9 mouse cellular contexts compared by ENCODE assay signal in the genomic region with DNA sequence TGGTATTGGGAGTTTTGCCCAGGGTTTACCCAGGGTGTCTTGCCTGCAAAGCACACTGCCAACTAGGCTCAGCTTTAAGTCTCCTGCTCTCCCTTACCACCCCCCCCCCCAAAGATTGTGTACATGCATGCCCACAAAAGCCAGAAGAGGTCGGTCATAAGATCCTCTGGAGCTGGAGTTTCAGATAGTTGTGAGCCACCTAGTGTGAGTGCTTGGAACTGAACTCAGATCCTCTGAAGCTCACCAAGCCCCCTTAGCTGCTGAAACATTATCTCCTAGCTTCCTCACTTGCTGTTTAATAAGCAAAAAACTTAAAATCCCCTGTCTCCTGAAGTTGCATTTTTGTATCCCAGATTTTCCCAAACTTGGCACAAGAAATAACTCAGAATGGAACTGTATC. TPM values are rescaled to one million over a fixed set of nuclear protein-coding genes. Genes with fewer than 3 reads are reported as not detected.
A peak's percentile ranks its signal among the peaks of the same experiment; 100 is the strongest.
DNase-seq lines count a peak whose midpoint lies in the region; ATAC-seq and TF ChIP-seq lines count a peak whose summit lies in the region.
"Had no signal": no experiment of that assay in that cellular context is flagged by ENCODE, and none has a peak within 500 bp of the region (broad histone marks: within the 10 kb centered on the region; RNA-seq: fewer than 3 reads in every experiment).

No protein-coding gene starts in this region.

- DNase-seq in hindbrain, embryonic 14.5 days (ENCODE audit: low spot score), result peak; percentile 56
- peak; percentile 63 for DNase-seq in CD4-positive, CD25-positive, alpha-beta regulatory T cell, adult 2 months (ENCODE audit: low read depth, low spot score)
- peak; percentile 42 for DNase-seq in adipocyte (ENCODE audit: low spot score)
- peak; percentile 61 for DNase-seq in lung, postnatal 0 days (ENCODE audit: low spot score)
- no peak for DNase-seq in right cerebral cortex, postnatal 36 days (ENCODE audit: low spot score in 2 of 2)
- no peak for DNase-seq in frontal cortex, postnatal 14 days (ENCODE audit: low spot score in 2 of 2)
- DNase-seq: layer of hippocampus, postnatal 36 days had no signal

- H3K4me2 ChIP-seq in hindbrain, embryonic 14.5 days (replicated peaks), result no peak overlapping the region
- H3K4me2 ChIP-seq in hindbrain, embryonic 16.5 days (ENCODE audit: low read length), result no peak overlapping the region
- H3K4me2 ChIP-seq in lung, postnatal 0 days (replicated peaks; ENCODE audit: low read depth, low read length), result no peak overlapping the region
- no peak overlapping the region for H3K4me2 ChIP-seq in midbrain, embryonic 15.5 days

- no peaks in the 10 kb centered on the region for H3K4me1 ChIP-seq in hindbrain, embryonic 14.5 days (replicated peaks; ENCODE audit: control insufficient read depth, insufficient read depth, low read length)
- H3K4me1 ChIP-seq in hindbrain, embryonic 16.5 days (ENCODE audit: control insufficient read depth, insufficient read depth, low read depth, low read length), result no peaks in the 10 kb centered on the region
- H3K4me1 ChIP-seq in lung, postnatal 0 days (ENCODE audit: insufficient read depth, low read depth, low read length), result no peaks in the 10 kb centered on the region
- no peaks in the 10 kb centered on the region for H3K4me1 ChIP-seq in midbrain, embryonic 15.5 days

- TF ChIP-seq CTCF in lung, postnatal 0 days (IDR thresholded peaks at IDR 0.05), result peak; percentile 70

- peaks cover 45% of the 10 kb centered on the region for H3K36me3 ChIP-seq in hindbrain, embryonic 14.5 days (replicated peaks; ENCODE audit: control insufficient read depth, insufficient read depth)
- peaks cover 12% of the 10 kb centered on the region; the same call in 1 of the 2 replicates for H3K36me3 ChIP-seq in hindbrain, embryonic 16.5 days (ENCODE audit: control insufficient read depth, insufficient read depth, low read length)
- no peaks in the 10 kb centered on the region for H3K36me3 ChIP-seq in lung, postnatal 0 days (ENCODE audit: insufficient read depth, low read length)
- peaks cover 9% of the 10 kb centered on the region; the same call in 1 of the 2 replicates for H3K36me3 ChIP-seq in midbrain, embryonic 15.5 days (replicated peaks)

- no peak for ATAC-seq in hindbrain, embryonic 14.5 days (ENCODE audit: low FRiP score)
- ATAC-seq in hindbrain, embryonic 16.5 days, result no peak
- ATAC-seq in lung, postnatal 0 days, result peak; percentile 44; the same call in 1 of the 2 replicates
- no peak for ATAC-seq in midbrain, embryonic 15.5 days (replicated peaks)

- no peak overlapping the region for H3K27ac ChIP-seq in hindbrain, embryonic 14.5 days
- no peak overlapping the region for H3K27ac ChIP-seq in hindbrain, embryonic 16.5 days (ENCODE audit: low read depth, low read length)
- no peak overlapping the region for H3K27ac ChIP-seq in lung, postnatal 0 days (ENCODE audit: low read length)
- H3K27ac ChIP-seq in midbrain, embryonic 15.5 days, result no peak overlapping the region

- TF ChIP-seq EP300 in lung, postnatal 0 days (IDR thresholded peaks at IDR 0.05), result no peak

- H3K9ac ChIP-seq in hindbrain, embryonic 14.5 days, result no peak overlapping the region
- H3K9ac ChIP-seq in hindbrain, embryonic 16.5 days (ENCODE audit: low read depth, low read length), result no peak overlapping the region
- H3K9ac ChIP-seq in lung, postnatal 0 days (replicated peaks; ENCODE audit: low read depth), result no peak overlapping the region
- H3K9ac ChIP-seq in midbrain, embryonic 15.5 days, result no peak overlapping the region

- no peaks in the 10 kb centered on the region for H3K27me3 ChIP-seq in hindbrain, embryonic 14.5 days (ENCODE audit: control insufficient read depth, insufficient read depth, low read length)
- H3K27me3 ChIP-seq in hindbrain, embryonic 16.5 days (replicated peaks; ENCODE audit: control insufficient read depth, insufficient read depth, low read length), result no peaks in the 10 kb centered on the region
- no peaks in the 10 kb centered on the region for H3K27me3 ChIP-seq in lung, postnatal 0 days (replicated peaks; ENCODE audit: insufficient read depth, low read length)
- no peaks in the 10 kb centered on the region for H3K27me3 ChIP-seq in midbrain, embryonic 15.5 days (replicated peaks)

- 0% methylated on average over 1 of the region's 1 CpGs for WGBS in hindbrain, embryonic 14.5 days
- WGBS in hindbrain, embryonic 16.5 days, result 5% methylated on average over 1 of the region's 1 CpGs
- WGBS in lung, postnatal 0 days, result 0% methylated on average over 1 of the region's 1 CpGs
- 4% methylated on average over 1 of the region's 1 CpGs for WGBS in midbrain, embryonic 15.5 days

- H3K4me3 ChIP-seq in hindbrain, embryonic 14.5 days (replicated peaks; ENCODE audit: low read length), result no peak overlapping the region
- no peak overlapping the region for H3K4me3 ChIP-seq in hindbrain, embryonic 16.5 days (ENCODE audit: low read length)
- H3K4me3 ChIP-seq in lung, postnatal 0 days (ENCODE audit: low read depth, low read length), result no peak overlapping the region
- H3K4me3 ChIP-seq in midbrain, embryonic 15.5 days, result no peak overlapping the region

- no peaks in the 10 kb centered on the region for H3K9me3 ChIP-seq in hindbrain, embryonic 14.5 days (ENCODE audit: control insufficient read depth, low read length)
- no peaks in the 10 kb centered on the region for H3K9me3 ChIP-seq in hindbrain, embryonic 16.5 days (ENCODE audit: control insufficient read depth, low read length)
- H3K9me3 ChIP-seq in lung, postnatal 0 days (ENCODE audit: low read length), result no peaks in the 10 kb centered on the region
- no peaks in the 10 kb centered on the region for H3K9me3 ChIP-seq in midbrain, embryonic 15.5 days

RNA-seq across cellular contexts. Expression of gene Plekhb1, which starts 24.6 kb away (rescaled TPM):
- polyA plus RNA-seq in hindbrain, embryonic 14.5 days (2014; fragmentation: Nextera tagmentation; extraction: Ambion mirVana), result 18.7 and 20.9 TPM in 2 replicates
- 24.8 and 28.9 TPM in 2 replicates for polyA plus RNA-seq in hindbrain, embryonic 16.5 days (2015; fragmentation: Nextera tagmentation; extraction: Ambion mirVana)
- polyA plus RNA-seq in lung, postnatal 0 days (2015; fragmentation: Nextera tagmentation; extraction: Ambion mirVana), result 44.4 and 46.0 TPM in 2 replicates
- 10.3 and 10.4 TPM in 2 replicates for polyA plus RNA-seq in midbrain, embryonic 15.5 days (2015; fragmentation: Nextera tagmentation; extraction: Ambion mirVana)

RNA-seq across cellular contexts. Expression of gene Mrpl48, which starts 29.6 kb away (rescaled TPM):
- 86.0 and 89.5 TPM in 2 replicates for polyA plus RNA-seq in hindbrain, embryonic 14.5 days (2014; fragmentation: Nextera tagmentation; extraction: Ambion mirVana)
- 85.2 and 90.5 TPM in 2 replicates for polyA plus RNA-seq in hindbrain, embryonic 16.5 days (2015; fragmentation: Nextera tagmentation; extraction: Ambion mirVana)
- polyA plus RNA-seq in lung, postnatal 0 days (2015; fragmentation: Nextera tagmentation; extraction: Ambion mirVana), result 76.0 and 77.5 TPM in 2 replicates
- polyA plus RNA-seq in midbrain, embryonic 15.5 days (2015; fragmentation: Nextera tagmentation; extraction: Ambion mirVana), result 79.0 and 80.2 TPM in 2 replicates

RNA-seq across cellular contexts. Expression of gene Rab6a, which starts 30.4 kb away (rescaled TPM):
- 321 and 383 TPM in 2 replicates for polyA plus RNA-seq in hindbrain, embryonic 14.5 days (2014; fragmentation: Nextera tagmentation; extraction: Ambion mirVana)
- polyA plus RNA-seq in hindbrain, embryonic 16.5 days (2015; fragmentation: Nextera tagmentation; extraction: Ambion mirVana), result 276 and 294 TPM in 2 replicates
- 76.8 and 88.2 TPM in 2 replicates for polyA plus RNA-seq in lung, postnatal 0 days (2015; fragmentation: Nextera tagmentation; extraction: Ambion mirVana)
- polyA plus RNA-seq in midbrain, embryonic 15.5 days (2015; fragmentation: Nextera tagmentation; extraction: Ambion mirVana), result 253 and 260 TPM in 2 replicates

Comparison
In these comparisons a context has a peak if more than half of its experiments do, and no peak if none do; other contexts are left out.
1. DNase-seq: peak in hindbrain, embryonic 14.5 days (single experiment), CD4-positive, CD25-positive, alpha-beta regulatory T cell, adult 2 months (single experiment), adipocyte (single experiment) and lung, postnatal 0 days (single experiment); none in right cerebral cortex, postnatal 36 days (0 of 2) and frontal cortex, postnatal 14 days (0 of 2).